Mouse (Mus musculus): ENCODE data around the gene Zfp423.

DNA sequence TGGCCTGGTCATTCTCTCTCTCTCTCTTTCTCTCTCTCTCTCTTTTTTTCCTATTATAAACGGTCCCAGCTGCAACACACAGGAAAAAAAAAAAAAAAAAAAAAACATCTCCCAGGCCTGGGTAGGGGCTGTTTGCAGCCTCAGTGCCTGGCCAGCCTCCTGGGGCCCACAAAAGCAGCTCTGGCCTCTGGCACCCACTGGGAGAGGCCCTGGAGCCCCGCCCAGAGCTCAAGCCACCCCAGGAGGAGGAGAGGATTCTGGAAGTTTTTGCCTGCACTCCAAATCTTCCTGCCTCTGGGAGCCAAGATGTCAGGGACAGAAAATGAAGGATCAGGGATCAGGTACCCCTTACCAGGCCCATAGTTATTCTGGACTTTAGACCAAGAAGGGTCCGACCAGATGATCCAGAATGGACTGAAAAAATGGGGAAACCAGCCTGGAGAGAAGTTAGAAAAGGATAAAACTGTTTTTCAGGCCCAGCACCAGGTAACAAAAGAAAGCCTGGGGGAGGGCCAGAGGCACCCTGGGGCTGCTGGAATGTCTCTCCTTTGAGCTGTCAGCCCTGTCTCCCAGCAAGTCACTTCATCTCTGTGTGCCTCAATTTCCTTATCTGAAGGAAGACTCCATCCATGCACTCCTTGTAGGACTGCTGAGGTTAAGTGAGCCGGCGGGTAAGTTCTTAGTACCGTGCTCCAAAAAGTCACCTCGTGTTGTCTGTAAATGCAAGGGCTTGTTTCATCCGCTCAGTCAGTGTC lies 8.6 kb upstream of the Zfp423 start:
- TF ChIP-seq CTCF (IDR thresholded peaks at IDR 0.05; ENCODE audit: borderline replicate concordance, control insufficient read depth, extremely low read depth, insufficient read depth, low read length, poor library complexity) (no peak), POLR2A (IDR thresholded peaks at IDR 0.05; ENCODE audit: control insufficient read depth, extremely low read depth, insufficient read depth, low read length, poor library complexity) (no peak)
